Mouse (Mus musculus) Patski (cell line): ENCODE measurements at regions not wholly inside any gene's neighbourhood (a gene's known extent, or its start where the extent isn't known, plus 50 kb on each side); places are given as distances from the start of the nearest gene placed in this dataset.
A peak's percentile ranks its signal among the peaks of the same experiment; 100 is the strongest.

Source experiments
- ATAC-seq: fragments of 100-300 bp; one replicate; pipeline ENCODE4 v1.8.0; 2021
- CTCF ChIA-PET: fragments of 350-600 bp; sonication (Branson Sonifier 250); formaldehyde crosslinking; loops from one replicate; lab custom pipeline; 2022; ENCODE audit warnings: inconsistent platforms; lab: Charles Lee
- POLR2A ChIA-PET: fragments of 350-600 bp; sonication (Branson Sonifier 250); formaldehyde crosslinking; loops from one replicate; lab custom pipeline; 2022; ENCODE audit warnings: antibody characterized with exemption, inconsistent platforms; lab: Charles Lee
- DNase-seq: peaks from one replicate; pipeline ENCODE4 v3.0.0-alpha.2; 2011; ENCODE audit warnings: low read depth, low spot score
- H3K27me3 ChIP-seq: fragments of 371-371 bp; one replicate; pipeline ENCODE4 v1.5.1; 2021
- CTCF ChIP-seq: fragments of 100-300 bp; IDR thresholded peaks from one replicate; pipeline ENCODE4 v1.5.1; 2021
- in situ Hi-C: fragments of 300-500 bp; cut with MboI; formaldehyde crosslinking; loops from 3 replicates; pipeline ENCODE4 v1.11.1; 2018; ENCODE audit warnings: low pct_unique_long_range_greater_than_20kb, mixed read lengths

GRCm38 (mm10) chr12:35799261-35799660, 126.2 kb upstream of the Agr3 start:
- TF ChIP-seq CTCF: no peak

GRCm38 (mm10) chr12:35775396-35775795, 150.0 kb upstream of the Agr3 start:
- no peaks in the 10 kb centered on the region for H3K27me3 ChIP-seq
- no peak for ATAC-seq
- no peak for TF ChIP-seq CTCF
- POLR2A ChIA-PET: no interaction called here
- in situ Hi-C loops: no loop called here
- CTCF ChIA-PET: no interaction called here
- DNase-seq: peak; percentile 13

More at GRCm38 (mm10) chr12:35799261-35799660, 126.2 kb upstream of the Agr3 start:
- CTCF ChIA-PET: no interaction called here
- ATAC-seq: no peak
- no peaks in the 10 kb centered on the region for H3K27me3 ChIP-seq
- in situ Hi-C loops: no loop called here
- DNase-seq: no peak
- POLR2A ChIA-PET: no interaction called here

- ATAC-seq: peak; percentile 83
- CTCF ChIA-PET: interaction anchor here (1.0 kb wide), 1 partner anchor 463 kb away, joined by 3 read pairs; no protein-coding TSS in a partner anchor
- TF ChIP-seq CTCF: no peak
- POLR2A ChIA-PET: no interaction called here
- peak; percentile 25 for DNase-seq
- in situ Hi-C loops: no loop called here
- H3K27me3 ChIP-seq: no peaks in the 10 kb centered on the region
Measured at GRCm38 (mm10) chr12:35770387-35771024, 154.9 kb upstream of the Agr3 start.

- in situ Hi-C loops: no loop called here
- TF ChIP-seq CTCF: no peak
- ATAC-seq: no peak
- no peak for DNase-seq
- no peaks in the 10 kb centered on the region for H3K27me3 ChIP-seq
- POLR2A ChIA-PET: no interaction called here
- CTCF ChIA-PET: interaction anchor here (0.9 kb wide), 1 partner anchor 8 kb away, joined by 3 read pairs; no protein-coding TSS in a partner anchor
Measured at GRCm38 (mm10) chr12:35758916-35759315, 166.5 kb upstream of the Agr3 start.

DNA sequence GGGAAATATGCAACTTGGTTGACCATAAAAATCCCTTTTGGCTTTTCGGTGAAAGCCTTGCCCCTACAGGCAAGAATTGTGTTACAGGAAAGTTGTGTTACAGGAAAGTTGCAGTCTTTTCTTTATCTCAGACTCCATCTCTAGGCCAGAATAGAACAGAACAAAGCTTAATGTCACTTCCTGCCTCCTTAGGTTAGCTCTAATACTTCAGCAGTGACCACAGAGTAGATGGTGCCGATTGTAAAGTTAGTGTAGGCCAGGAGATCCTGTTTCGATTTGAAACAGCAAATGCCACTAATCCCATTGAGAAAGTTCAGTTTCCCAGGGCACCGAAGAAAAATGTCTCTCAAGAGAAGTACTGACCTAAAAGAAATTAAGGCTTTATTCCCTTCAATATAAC, 170.3 kb upstream of the Agr3 start:
- TF ChIP-seq CTCF: no peak
- no peaks in the 10 kb centered on the region for H3K27me3 ChIP-seq
- in situ Hi-C loops: no loop called here
- no peak for DNase-seq
- CTCF ChIA-PET: no interaction called here
- ATAC-seq: no peak
- POLR2A ChIA-PET: no interaction called here

GRCm38 (mm10) chr12:35747997-35748396, 177.4 kb upstream of the Agr3 start:
- no peaks in the 10 kb centered on the region for H3K27me3 ChIP-seq
- POLR2A ChIA-PET: no interaction called here
- no peak for TF ChIP-seq CTCF
- DNase-seq (no peak), ATAC-seq (no peak)
- in situ Hi-C loops: no loop called here
- CTCF ChIA-PET: no interaction called here

DNA sequence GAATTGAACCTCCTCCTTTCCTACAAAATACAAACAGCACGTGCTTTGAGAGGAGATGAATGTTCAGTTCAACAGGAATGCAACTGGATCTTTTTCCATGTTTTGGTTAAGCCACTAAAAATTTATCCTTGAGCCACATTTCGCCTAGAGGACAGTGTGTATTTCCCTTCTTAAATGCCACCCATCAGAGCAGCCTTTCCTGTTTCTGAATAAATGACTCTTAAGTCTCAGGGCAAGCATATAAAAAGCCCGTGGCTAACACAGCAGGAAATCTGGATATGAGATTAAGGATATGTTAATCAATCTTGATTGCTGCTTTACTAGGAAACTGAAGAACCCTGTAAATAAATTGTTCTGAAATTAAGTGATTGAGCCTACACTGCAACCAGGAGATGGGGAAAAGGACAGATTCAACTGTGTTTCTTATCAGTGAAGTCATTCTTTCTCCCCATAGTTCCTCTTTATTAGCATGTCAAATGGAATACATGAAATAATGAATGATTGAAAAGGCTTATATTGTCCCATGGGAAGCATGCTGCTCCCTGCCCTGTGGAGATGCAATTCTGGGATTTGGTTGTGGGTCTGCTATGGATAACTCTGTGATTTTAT, 178.6 kb upstream of the Agr3 start:
- H3K27me3 ChIP-seq: no peaks in the 10 kb centered on the region
- in situ Hi-C loops: no loop called here
- no peak for TF ChIP-seq CTCF
- no peak for ATAC-seq
- ChIA-PET CTCF (no interaction called here), POLR2A (no interaction called here)
- no peak for DNase-seq

GRCm38 (mm10) chr12:35742729-35743128, 182.7 kb upstream of the Agr3 start:
- no peak for TF ChIP-seq CTCF
- peak; percentile 86 for ATAC-seq
- DNase-seq: peak; percentile 48
- in situ Hi-C loops: no loop called here
- POLR2A ChIA-PET: no interaction called here
- H3K27me3 ChIP-seq: no peaks in the 10 kb centered on the region
- CTCF ChIA-PET: no interaction called here

- DNase-seq: no peak
- ChIA-PET CTCF (interaction anchor here (1.2 kb wide), 2 partner anchors 87 to 204 kb away, joined by 3 read pairs; no protein-coding TSS in a partner anchor), POLR2A (interaction anchor here (0.6 kb wide), 1 partner anchor 14 kb away, joined by 3 read pairs; no protein-coding TSS in a partner anchor)
- in situ Hi-C loops: no loop called here
- H3K27me3 ChIP-seq: no peaks in the 10 kb centered on the region
- ATAC-seq: no peak
- no peak for TF ChIP-seq CTCF
Measured at GRCm38 (mm10) chr12:35736427-35736826, 189.0 kb upstream of the Agr3 start.

GRCm38 (mm10) chr12:35735002-35735401, 190.4 kb upstream of the Agr3 start:
- POLR2A ChIA-PET: no interaction called here

DNA sequence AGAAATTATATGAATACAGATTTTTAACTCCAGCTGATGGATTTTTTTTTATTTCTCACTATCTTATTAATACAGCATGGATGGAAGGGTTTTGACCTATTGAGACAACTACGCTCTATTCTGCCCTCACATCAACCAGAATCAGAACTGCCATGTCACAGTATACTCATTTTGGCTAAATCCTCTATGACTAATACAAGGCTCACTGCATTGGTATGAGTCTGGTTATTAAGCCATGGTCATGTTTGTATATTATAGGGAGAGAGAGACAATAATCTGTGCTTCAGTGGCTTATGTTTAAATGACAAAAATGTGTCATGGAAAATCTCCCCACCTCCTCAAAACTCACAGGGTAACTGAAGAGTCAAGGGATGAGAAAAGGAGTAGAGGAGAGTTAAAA, 191.0 kb upstream of the Agr3 start:
- TF ChIP-seq CTCF: no peak

More at GRCm38 (mm10) chr12:35735002-35735401, 190.4 kb upstream of the Agr3 start:
- no peak for TF ChIP-seq CTCF
- in situ Hi-C loops: no loop called here
- no peak for ATAC-seq
- CTCF ChIA-PET: interaction anchor here (1.2 kb wide), 1 partner anchor 199 kb away, joined by 3 read pairs; no protein-coding TSS in a partner anchor
- no peak for DNase-seq
- H3K27me3 ChIP-seq: no peaks in the 10 kb centered on the region

More for the DNA sequence above, 191.0 kb upstream of the Agr3 start:
- peak; percentile 54 for ATAC-seq
- DNase-seq: peak; percentile 24
- CTCF ChIA-PET: no interaction called here
- in situ Hi-C loops: no loop called here
- POLR2A ChIA-PET: no interaction called here
- no peaks in the 10 kb centered on the region for H3K27me3 ChIP-seq
